16 mouse cellular contexts compared by ENCODE assay signal in the genomic region with DNA sequence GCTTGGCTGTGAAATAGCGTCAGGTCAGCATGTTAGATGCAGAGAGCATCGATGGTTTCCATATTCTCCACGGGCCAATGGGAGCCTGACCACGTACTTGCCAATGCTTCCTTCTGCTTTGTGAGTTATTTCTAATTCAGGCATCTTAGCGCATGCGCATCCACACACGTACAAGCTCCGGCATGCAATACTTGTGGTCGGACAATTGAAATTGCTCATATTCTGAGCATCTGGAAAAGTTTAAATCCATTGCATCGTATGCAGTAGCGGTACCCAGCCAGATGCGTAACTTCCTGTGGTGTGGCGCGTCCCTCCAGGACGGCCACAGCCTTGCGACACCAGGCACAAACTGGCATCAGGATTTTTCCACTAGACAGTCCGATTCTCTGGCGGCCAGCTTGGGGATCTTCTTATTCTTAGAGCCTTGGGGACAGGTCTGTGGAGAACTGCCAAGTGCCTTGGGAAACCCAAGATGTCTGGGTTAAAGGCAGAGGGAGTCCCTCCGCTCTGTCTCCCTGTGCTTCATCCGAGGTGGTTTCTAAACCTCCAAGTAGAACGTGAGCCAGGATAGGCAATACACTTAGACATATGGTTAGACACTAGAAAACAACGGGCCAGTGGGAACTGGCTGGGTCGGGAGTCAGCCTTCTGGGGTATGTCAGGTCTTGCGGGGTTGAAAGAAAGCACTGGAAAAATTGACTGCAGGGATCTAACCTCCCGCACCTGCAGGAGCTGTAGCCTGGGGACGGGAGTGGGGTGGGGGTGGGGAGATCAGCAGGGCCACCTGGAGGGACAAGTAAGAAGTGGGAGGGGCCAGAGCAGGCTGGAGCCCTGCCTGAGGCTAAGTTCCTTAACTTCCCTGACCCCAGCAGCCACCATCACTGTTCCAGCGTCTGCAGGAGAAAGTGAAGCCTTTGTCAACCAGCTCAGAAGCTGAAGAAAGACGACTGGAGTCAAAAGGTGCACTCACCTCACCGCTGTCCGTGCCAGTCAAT.
DNase-seq lines count a peak whose midpoint lies in the region; ATAC-seq and TF ChIP-seq lines count a peak whose summit lies in the region.
"Had no signal": no experiment of that assay in that cellular context is flagged by ENCODE, and none has a peak within 500 bp of the region (broad histone marks: within the 10 kb centered on the region; RNA-seq: fewer than 3 reads in every experiment).

No protein-coding gene starts in this region.

- DNase-seq in ES-CJ7 (ENCODE audit: low read depth, low spot score): peak; percentile 59
- no peak for DNase-seq in adrenal gland, postnatal 14 days
- no peak for DNase-seq in forebrain, embryonic 10.5 days (ENCODE audit: extremely low spot score, low spot score)
- DNase-seq: heart, adult 11 months; left cerebral cortex, postnatal 4 days; lung, postnatal 4 days had no signal

- TF ChIP-seq POLR2A in bone marrow macrophage, adult 2 months (IDR thresholded peaks at IDR 0.05; ENCODE audit: borderline replicate concordance, low read depth, low read length): no peak

- ATAC-seq in erythroblast, adult 5-6 weeks (replicated peaks; ENCODE audit: low FRiP score, poor library complexity, severe bottlenecking): peak; percentile 42; the same call in 1 of the 2 replicates
- ATAC-seq in megakaryocyte, adult 5-6 weeks (ENCODE audit: poor library complexity, severe bottlenecking): peak; percentile 78
- ATAC-seq in kidney, embryonic 16.5 days (ENCODE audit: low FRiP score, low TSS enrichment): no peak
- ATAC-seq in kidney, embryonic 14.5 days (ENCODE audit: low FRiP score, low TSS enrichment): no peak
- ATAC-seq: hindbrain, embryonic 16.5 days; liver, postnatal 0 days; midbrain, embryonic 15.5 days had no signal

- H3K9me3 ChIP-seq in forebrain, embryonic 10.5 days: no peaks in the 10 kb centered on the region
- no peaks in the 10 kb centered on the region for H3K9me3 ChIP-seq in kidney, embryonic 16.5 days (ENCODE audit: low read length)
- H3K9me3 ChIP-seq in kidney, embryonic 14.5 days (ENCODE audit: control insufficient read depth, low read length): no peaks in the 10 kb centered on the region
- H3K9me3 ChIP-seq: midbrain, embryonic 15.5 days; neural tube, embryonic 12.5 days had no signal

- peak overlapping the region; percentile 44 for H3K4me3 ChIP-seq in bone marrow macrophage, adult 2 months (ENCODE audit: insufficient read depth, low read length)
- no peak overlapping the region for H3K4me3 ChIP-seq in forebrain, embryonic 10.5 days
- no peak overlapping the region for H3K4me3 ChIP-seq in kidney, embryonic 16.5 days (ENCODE audit: low read length)
- H3K4me3 ChIP-seq in kidney, embryonic 14.5 days (ENCODE audit: low read length): no peak overlapping the region
- H3K4me3 ChIP-seq: midbrain, embryonic 15.5 days; neural tube, embryonic 12.5 days had no signal

- H3K4me1 ChIP-seq in bone marrow macrophage, adult 2 months (ENCODE audit: control insufficient read depth, insufficient read depth, low read length): peaks cover 8% of the 10 kb centered on the region
- peaks cover 25% of the 10 kb centered on the region for H3K4me1 ChIP-seq in forebrain, embryonic 10.5 days
- H3K4me1 ChIP-seq in kidney, embryonic 16.5 days (ENCODE audit: insufficient read depth, low read length): peaks cover 6% of the 10 kb centered on the region
- no peaks in the 10 kb centered on the region for H3K4me1 ChIP-seq in kidney, embryonic 14.5 days (ENCODE audit: control insufficient read depth, insufficient read depth, low read length)

- no peaks in the 10 kb centered on the region for H3K27me3 ChIP-seq in forebrain, embryonic 10.5 days (ENCODE audit: poor library complexity, severe bottlenecking)
- H3K27me3 ChIP-seq in kidney, embryonic 16.5 days (ENCODE audit: insufficient read depth, low read length): no peaks in the 10 kb centered on the region
- H3K27me3 ChIP-seq in kidney, embryonic 14.5 days (ENCODE audit: control insufficient read depth, insufficient read depth, low read length): no peaks in the 10 kb centered on the region
- H3K27me3 ChIP-seq: midbrain, embryonic 15.5 days; neural tube, embryonic 12.5 days had no signal

- H3K36me3 ChIP-seq in forebrain, embryonic 10.5 days (replicated peaks): no peaks in the 10 kb centered on the region
- H3K36me3 ChIP-seq in kidney, embryonic 16.5 days (ENCODE audit: insufficient read depth, low read length): no peaks in the 10 kb centered on the region
- no peaks in the 10 kb centered on the region for H3K36me3 ChIP-seq in kidney, embryonic 14.5 days (ENCODE audit: control insufficient read depth, insufficient read depth, low read length)
- H3K36me3 ChIP-seq: midbrain, embryonic 15.5 days; neural tube, embryonic 12.5 days had no signal

- no peak; the same call in 1 of the 2 replicates for TF ChIP-seq CTCF in bone marrow macrophage, adult 2 months (IDR thresholded peaks at IDR 0.05; ENCODE audit: low read depth, low read length)

- H3K9ac ChIP-seq in kidney, embryonic 16.5 days (replicated peaks; ENCODE audit: low read length): no peak overlapping the region
- no peak overlapping the region for H3K9ac ChIP-seq in kidney, embryonic 14.5 days (ENCODE audit: low read depth, low read length)
- H3K9ac ChIP-seq: liver, postnatal 0 days; midbrain, embryonic 15.5 days; neural tube, embryonic 12.5 days had no signal

- H3K27ac ChIP-seq in bone marrow macrophage, adult 2 months (ENCODE audit: insufficient read depth, low read depth, low read length): peak overlapping the region; percentile 58
- no peak overlapping the region for H3K27ac ChIP-seq in forebrain, embryonic 10.5 days
- no peak overlapping the region for H3K27ac ChIP-seq in kidney, embryonic 16.5 days (ENCODE audit: low read length)
- no peak overlapping the region for H3K27ac ChIP-seq in kidney, embryonic 14.5 days (ENCODE audit: low read depth, low read length)
- H3K27ac ChIP-seq: kidney, postnatal 0 days; midbrain, embryonic 15.5 days; neural tube, embryonic 12.5 days had no signal

- H3K4me2 ChIP-seq in kidney, embryonic 16.5 days (replicated peaks; ENCODE audit: low read depth, low read length): no peak overlapping the region
- no peak overlapping the region for H3K4me2 ChIP-seq in kidney, embryonic 14.5 days (replicated peaks; ENCODE audit: low read depth, low read length)
- H3K4me2 ChIP-seq: midbrain, embryonic 15.5 days; neural tube, embryonic 12.5 days had no signal

- WGBS in forebrain, embryonic 10.5 days: 63% methylated on average over 30 of the region's 30 CpGs
- 62% methylated on average over 30 of the region's 30 CpGs for WGBS in kidney, embryonic 16.5 days
- 64% methylated on average over 30 of the region's 30 CpGs for WGBS in kidney, embryonic 14.5 days

Comparison
In these comparisons a context has a peak if more than half of its experiments do, and no peak if none do; other contexts are left out.
1. ATAC-seq: peak in erythroblast, adult 5-6 weeks (single experiment) and megakaryocyte, adult 5-6 weeks (single experiment); none in kidney, embryonic 16.5 days (single experiment) and kidney, embryonic 14.5 days (single experiment).